Mouse (Mus musculus) embryonic stem cell, embryonic (primary cell): ENCODE measurements around the gene Iapp.

ENCODE experiments used
- CTCF ChIA-PET, 4 experiments: fragments of 300-600 bp in 2 of 4; fragments of 350-600 bp in 2 of 4; sonication (Branson Sonifier 250); formaldehyde crosslinking; loops; one replicate each; lab custom pipeline; 2022; ENCODE audit warnings: inconsistent platforms in 2 of 4; lab: Charles Lee
- POLR2A ChIA-PET, 4 experiments: fragments of 300-600 bp in 2 of 4; fragments of 350-600 bp in 2 of 4; sonication (Branson Sonifier 250); formaldehyde crosslinking; loops; one replicate each; lab custom pipeline; 2022; ENCODE audit warnings: antibody characterized with exemption in 4 of 4, inconsistent platforms in 1 of 4; lab: Charles Lee

Gene Iapp

DNA sequence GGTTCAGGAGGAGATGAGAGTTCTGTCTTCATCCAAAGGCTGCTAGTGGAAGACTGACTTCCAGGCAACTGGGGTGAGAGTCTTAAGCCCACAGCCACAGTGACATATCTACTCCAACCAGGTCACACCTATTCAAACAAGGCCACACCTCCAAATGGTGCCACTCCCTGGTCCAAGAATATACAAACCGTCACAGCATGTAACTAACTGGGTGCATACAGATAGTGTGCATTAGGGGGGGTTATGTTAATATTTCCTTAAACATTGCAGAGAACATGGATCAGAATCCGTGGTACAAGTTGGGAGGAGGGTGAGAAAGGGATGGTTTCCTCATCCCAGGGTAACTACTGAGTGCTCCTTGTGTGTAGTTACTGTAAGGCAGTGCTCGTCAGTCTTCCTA is 53.9 kb downstream of the Iapp start:
- POLR2A ChIA-PET = interaction anchor here in 2 of 4 experiments (0.6 to 0.7 kb wide), 2 partner anchors 151 to 822 kb away, joined by 3 to 4 read pairs; no protein-coding TSS in a partner anchor
- CTCF ChIA-PET = interaction anchor here in 1 of 4 experiments (0.6 kb wide), 1 partner anchor 190 kb away, joined by 4 read pairs; no protein-coding TSS in a partner anchor
